Mouse (Mus musculus): ENCODE results near the gene Tmem123. TPM values are rescaled to one million over a fixed set of nuclear protein-coding genes. Genes with fewer than 3 reads are reported as not detected.
A peak's percentile ranks its signal among the peaks of the same experiment; 100 is the strongest.

The Tmem123 gene
- total and polyA plus RNA-seq, 2 experiments from 2014 or later = 62.4 to 81.9 TPM

- ATAC-seq (ENCODE audit: insufficient read depth, low read depth) (no peak), DNase-seq (ENCODE audit: low spot score) (no peak)
- TF ChIP-seq EP300 (IDR thresholded peaks at IDR 0.05; ENCODE audit: low read depth) (no peak), CTCF (IDR thresholded peaks at IDR 0.05; ENCODE audit: low read depth) (no peak)
- 52% methylated on average over 5 of the region's 5 CpGs for WGBS
- no peak overlapping the region for H3K9ac ChIP-seq (replicated peaks; ENCODE audit: low read depth, low read length)
- H3K4me1 ChIP-seq (ENCODE audit: control insufficient read depth, insufficient read depth) = peaks cover 66% of the 10 kb centered on the region
- H3K4me3 ChIP-seq (ENCODE audit: low read depth, low read length) = no peak overlapping the region
- no peak overlapping the region for H3K4me2 ChIP-seq (ENCODE audit: low read depth, low read length)
- peak overlapping the region; percentile 47; the same call in 1 of the 2 replicates for H3K27ac ChIP-seq (ENCODE audit: low read depth)
- no peaks in the 10 kb centered on the region for H3K9me3 ChIP-seq (replicated peaks; ENCODE audit: control insufficient read depth, low read length)
- H3K36me3 ChIP-seq (replicated peaks; ENCODE audit: control insufficient read depth, insufficient read depth, low read length) = peaks cover 32% of the 10 kb centered on the region
- no peaks in the 10 kb centered on the region for H3K27me3 ChIP-seq (ENCODE audit: control insufficient read depth, insufficient read depth, low read length)
Measured at GRCm38 (mm10) chr9:7769491-7769890, 5.7 kb downstream of the Tmem123 start.

GRCm38 (mm10) chr9:7772361-7772760 lies 8.5 kb downstream of the Tmem123 start:
- H3K4me3 ChIP-seq (ENCODE audit: low read depth, low read length) = no peak overlapping the region
- TF ChIP-seq EP300 (IDR thresholded peaks at IDR 0.05; ENCODE audit: low read depth) (no peak), CTCF (IDR thresholded peaks at IDR 0.05; ENCODE audit: low read depth) (no peak)
- no peak overlapping the region for H3K4me2 ChIP-seq (ENCODE audit: low read depth, low read length)
- no peak overlapping the region for H3K9ac ChIP-seq (replicated peaks; ENCODE audit: low read depth, low read length)
- WGBS = 76% methylated on average over 2 of the region's 2 CpGs
- peaks cover 47% of the 10 kb centered on the region for H3K36me3 ChIP-seq (replicated peaks; ENCODE audit: control insufficient read depth, insufficient read depth, low read length)
- no peaks in the 10 kb centered on the region for H3K27me3 ChIP-seq (ENCODE audit: control insufficient read depth, insufficient read depth, low read length)
- ATAC-seq (ENCODE audit: insufficient read depth, low read depth) (0 out of 2 replicates have a peak, but pooled peaks have one; percentile 12), DNase-seq (ENCODE audit: low spot score) (no peak)
- H3K4me1 ChIP-seq (ENCODE audit: control insufficient read depth, insufficient read depth) = peaks cover 43% of the 10 kb centered on the region
- H3K9me3 ChIP-seq (replicated peaks; ENCODE audit: control insufficient read depth, low read length) = no peaks in the 10 kb centered on the region
- H3K27ac ChIP-seq (ENCODE audit: low read depth) = 0 out of 2 replicates have a peak overlapping the region, but pooled peaks have one; percentile 21

DNA sequence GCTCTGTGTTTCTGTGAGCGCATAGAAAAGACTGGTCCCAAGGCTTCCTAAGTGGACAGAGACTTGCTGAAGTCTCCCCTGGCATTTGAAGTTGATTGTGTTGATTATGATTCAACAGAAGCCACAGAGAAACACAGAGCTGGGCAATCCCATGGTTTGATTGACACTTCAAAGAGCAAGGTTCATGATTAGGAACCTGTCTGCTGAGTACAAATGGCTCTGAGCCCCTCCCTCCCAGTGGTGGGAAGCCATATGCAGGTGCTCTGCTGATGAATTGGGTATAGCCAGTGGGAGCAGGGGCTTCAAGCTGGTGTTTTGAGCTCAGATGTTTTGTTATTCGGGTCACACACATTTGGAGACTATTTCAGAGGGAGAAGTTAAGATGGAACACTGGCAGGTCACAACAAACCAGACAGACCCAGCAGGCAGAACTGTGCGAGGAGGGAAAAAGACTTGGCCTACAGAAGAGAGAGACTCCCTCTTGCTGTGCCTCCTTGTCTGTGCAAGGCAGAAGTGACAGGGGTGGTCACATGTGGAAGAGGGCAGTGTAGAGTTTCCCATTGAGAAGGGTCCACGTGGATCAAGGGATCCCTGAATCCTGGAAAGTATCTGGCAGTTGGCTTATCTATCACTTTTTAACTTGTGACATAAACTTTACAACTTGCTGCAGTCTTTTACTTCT lies 9.1 kb downstream of the Tmem123 start:
- WGBS = 92% methylated on average over 4 of the region's 4 CpGs
- Histone ChIP-seq H3K9me3 (replicated peaks; ENCODE audit: control insufficient read depth, low read length) (no peaks in the 10 kb centered on the region), H3K9ac (replicated peaks; ENCODE audit: low read depth, low read length) (no peak overlapping the region), H3K4me2 (ENCODE audit: low read depth, low read length) (no peak overlapping the region), H3K4me1 (ENCODE audit: control insufficient read depth, insufficient read depth) (peaks cover 39% of the 10 kb centered on the region), H3K27ac (ENCODE audit: low read depth) (0 out of 2 replicates have a peak overlapping the region, but pooled peaks have one; percentile 21), H3K4me3 (ENCODE audit: low read depth, low read length) (no peak overlapping the region), H3K27me3 (ENCODE audit: control insufficient read depth, insufficient read depth, low read length) (no peaks in the 10 kb centered on the region), H3K36me3 (replicated peaks; ENCODE audit: control insufficient read depth, insufficient read depth, low read length) (peaks cover 52% of the 10 kb centered on the region)
- no peak for TF ChIP-seq EP300 (IDR thresholded peaks at IDR 0.05; ENCODE audit: low read depth)
- no peak for TF ChIP-seq CTCF (IDR thresholded peaks at IDR 0.05; ENCODE audit: low read depth)
- ATAC-seq (ENCODE audit: insufficient read depth, low read depth) (no peak), DNase-seq (ENCODE audit: low spot score) (no peak)

GRCm38 (mm10) chr9:7773686-7774085 lies 9.8 kb downstream of the Tmem123 start:
- DNase-seq (ENCODE audit: low spot score) = no peak
- 96% methylated on average over 5 of the region's 5 CpGs for WGBS
- H3K36me3 ChIP-seq (replicated peaks; ENCODE audit: control insufficient read depth, insufficient read depth, low read length) = peaks cover 47% of the 10 kb centered on the region

GRCm38 (mm10) chr9:7774538-7774937 lies 10.7 kb downstream of the Tmem123 start:
- no peak for DNase-seq (ENCODE audit: low spot score)
- no peak overlapping the region for H3K4me3 ChIP-seq (ENCODE audit: low read depth, low read length)
- no peak for TF ChIP-seq EP300 (IDR thresholded peaks at IDR 0.05; ENCODE audit: low read depth)
- TF ChIP-seq CTCF (IDR thresholded peaks at IDR 0.05; ENCODE audit: low read depth) = no peak
- H3K27ac ChIP-seq (ENCODE audit: low read depth) = no peak overlapping the region
- no peak for ATAC-seq (ENCODE audit: insufficient read depth, low read depth)
- no peak overlapping the region for H3K9ac ChIP-seq (replicated peaks; ENCODE audit: low read depth, low read length)
- H3K4me2 ChIP-seq (ENCODE audit: low read depth, low read length) = no peak overlapping the region
- H3K9me3 ChIP-seq (replicated peaks; ENCODE audit: control insufficient read depth, low read length) = no peaks in the 10 kb centered on the region
- 59% methylated on average over 10 of the region's 10 CpGs for WGBS
- no peaks in the 10 kb centered on the region for H3K27me3 ChIP-seq (ENCODE audit: control insufficient read depth, insufficient read depth, low read length)
- H3K36me3 ChIP-seq (replicated peaks; ENCODE audit: control insufficient read depth, insufficient read depth, low read length) = peaks cover 49% of the 10 kb centered on the region
- peaks cover 26% of the 10 kb centered on the region for H3K4me1 ChIP-seq (ENCODE audit: control insufficient read depth, insufficient read depth)

More at GRCm38 (mm10) chr9:7773686-7774085, 9.8 kb downstream of the Tmem123 start:
- Histone ChIP-seq H3K4me2 (ENCODE audit: low read depth, low read length) (no peak overlapping the region), H3K4me1 (ENCODE audit: control insufficient read depth, insufficient read depth) (peaks cover 31% of the 10 kb centered on the region), H3K27me3 (ENCODE audit: control insufficient read depth, insufficient read depth, low read length) (no peaks in the 10 kb centered on the region), H3K9ac (replicated peaks; ENCODE audit: low read depth, low read length) (no peak overlapping the region), H3K9me3 (replicated peaks; ENCODE audit: control insufficient read depth, low read length) (no peaks in the 10 kb centered on the region), H3K27ac (ENCODE audit: low read depth) (no peak overlapping the region; the same call in 1 of the 2 replicates), H3K4me3 (ENCODE audit: low read depth, low read length) (no peak overlapping the region)
- ATAC-seq (ENCODE audit: insufficient read depth, low read depth) = no peak
- TF ChIP-seq EP300 (IDR thresholded peaks at IDR 0.05; ENCODE audit: low read depth) (no peak), CTCF (IDR thresholded peaks at IDR 0.05; ENCODE audit: low read depth) (no peak)

Measured in heart, postnatal 0 days (tissue).